Mouse (Mus musculus): ENCODE measurements around the gene Fgd5.

- TF ChIP-seq ZKSCAN1 (IDR thresholded peaks at IDR 0.05; ENCODE audit: low read depth, low read length) (no peak), EP300 (IDR thresholded peaks at IDR 0.05; ENCODE audit: low read depth in 1 of 2, low read length in 2 of 2) (no peak), POLR2A (IDR thresholded peaks at IDR 0.05; ENCODE audit: control insufficient read depth in 1 of 2, insufficient read depth in 1 of 2, low read depth in 1 of 2, low read length in 2 of 2, poor library complexity in 1 of 2) (no peak), CHD2 (IDR thresholded peaks at IDR 0.05; ENCODE audit: low read length) (no peak), NELFE (IDR thresholded peaks at IDR 0.05; ENCODE audit: low read depth, low read length) (no peak), JUND (IDR thresholded peaks at IDR 0.05; ENCODE audit: low read depth, low read length) (no peak), MYC (IDR thresholded peaks at IDR 0.05; ENCODE audit: low read depth, low read length) (no peak), BHLHE40 (IDR thresholded peaks at IDR 0.05; ENCODE audit: borderline replicate concordance, low read depth, low read length) (no peak), POLR2AphosphoS2 (IDR thresholded peaks at IDR 0.05; ENCODE audit: low read length) (no peak), CTCF (IDR thresholded peaks at IDR 0.05 in 2 of 3, conservative IDR thresholded peaks at IDR 0.05 in 1 of 3; ENCODE audit: control insufficient read depth in 1 of 3, insufficient read depth in 1 of 3, low read depth in 2 of 3, low read length in 3 of 3, poor library complexity in 1 of 3, severe bottlenecking in 1 of 3) (no peak)
Measured at GRCm38 (mm10) chr6:91960028-91960811, 18.5 kb upstream of the Fgd5 start.
